Mouse (Mus musculus): ENCODE measurements at regions not wholly inside any gene's neighbourhood (a gene's known extent, or its start where the extent isn't known, plus 50 kb on each side); places are given as distances from the start of the nearest gene placed in this dataset.

- TF ChIP-seq CTCF (IDR thresholded peaks at IDR 0.05) (no peak), EP300 (IDR thresholded peaks at IDR 0.05) (no peak)
Observed at GRCm38 (mm10) chr1:124730364-124730763, 685.0 kb upstream of the Dpp10 start.
